Mouse (Mus musculus) thymus, adult 2 months (tissue): Measurements from ENCODE around the gene Fbxo6.

Source experiments
- CTCF ChIP-seq: fragments of 200-500 bp; IDR thresholded peaks from 2 replicates; pipeline ENCODE4 v1.5.1; 2012; ENCODE audit warnings: mild to moderate bottlenecking, control low read depth, low read length, moderate library complexity, borderline replicate concordance; ENCODE audit not compliant: control insufficient read depth, poor library complexity, insufficient read depth; ENCODE audit errors: extremely low read depth
- POLR2A ChIP-seq: fragments of 200-500 bp; IDR thresholded peaks from 2 replicates; pipeline ENCODE4 v1.6.1; 2012; ENCODE audit warnings: mild to moderate bottlenecking, low read length, control low read depth, moderate library complexity; ENCODE audit not compliant: control insufficient read depth, poor library complexity, insufficient read depth; ENCODE audit errors: extremely low read depth

DNA sequence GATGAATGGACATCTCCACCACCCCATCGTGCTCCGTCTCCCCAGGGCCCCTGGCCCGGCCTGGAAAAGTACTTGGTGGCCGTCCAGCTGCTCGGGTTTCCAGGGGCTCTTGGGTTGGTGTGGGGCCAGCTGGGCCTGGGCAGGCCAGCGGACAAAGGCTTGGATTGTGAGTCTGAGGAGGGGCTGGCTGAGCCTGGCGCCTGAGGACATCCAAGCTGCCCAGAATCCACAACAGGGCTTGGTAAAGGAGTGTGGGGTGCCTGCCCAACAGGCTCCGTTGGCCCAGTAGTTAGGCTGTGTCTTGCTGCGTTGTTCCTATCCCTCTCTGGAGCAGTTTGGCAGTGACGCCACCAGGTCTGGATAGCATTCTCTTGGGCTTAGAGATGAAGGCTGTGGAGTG lies 14.5 kb upstream of the Fbxo6 start:
- no peak for TF ChIP-seq CTCF
- no peak for TF ChIP-seq POLR2A
